Mouse (Mus musculus): Measurements from ENCODE around the gene 4930503B20Rik.

DNA sequence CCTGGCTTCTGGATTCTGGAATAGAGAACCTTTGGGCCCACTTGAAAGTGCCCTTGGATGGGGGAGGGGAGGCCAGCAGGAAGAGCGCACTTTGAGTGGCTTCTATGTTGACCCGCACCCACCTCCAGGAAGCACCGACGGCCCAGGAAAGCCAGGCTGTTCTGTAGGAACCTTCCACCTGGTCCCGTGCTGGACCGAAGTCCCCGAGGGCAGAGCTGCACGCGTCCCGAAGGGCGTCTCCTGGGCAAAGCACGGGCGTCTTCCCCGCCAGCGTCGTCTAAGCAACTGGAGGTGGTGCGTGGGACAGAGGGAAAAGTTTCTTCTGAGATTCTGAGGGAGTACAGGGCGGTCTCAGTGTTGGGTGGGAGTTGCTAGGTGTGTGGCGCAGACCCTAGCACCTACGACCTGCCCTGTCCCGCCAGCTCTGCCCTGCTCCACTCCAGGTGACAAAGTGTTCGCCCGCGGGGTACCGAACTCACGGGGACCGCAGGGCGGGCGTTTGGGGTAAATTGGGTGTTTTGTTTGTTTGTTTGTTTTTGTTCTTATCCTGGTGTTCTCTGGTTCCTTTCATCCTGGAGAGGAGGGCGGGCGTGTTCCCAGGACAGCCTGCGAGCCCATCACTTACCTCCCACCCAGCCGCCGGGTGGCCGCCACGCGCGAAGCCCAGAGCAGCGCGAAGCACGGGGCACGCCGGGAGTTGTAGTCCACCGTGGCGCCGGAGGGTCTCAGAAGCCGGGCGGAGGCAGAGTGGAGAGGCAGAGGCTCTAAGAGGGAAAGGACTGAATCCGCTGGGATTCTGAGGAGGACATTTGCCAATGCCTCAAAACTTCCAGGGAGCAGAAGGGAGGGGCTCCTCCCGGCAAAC, 33.9 kb upstream of the 4930503B20Rik start, which contains the start of gene Samd13:
- TF ChIP-seq POLR2A (IDR thresholded peaks at IDR 0.05; ENCODE audit: low read depth, low read length) (no peak), CTCF (IDR thresholded peaks at IDR 0.05; ENCODE audit: extremely low read depth, insufficient read depth, insufficient read length, insufficient replicate concordance) (no peak)

All from spleen, adult 2 months (tissue).